Mouse (Mus musculus) forebrain, embryonic 15.5 days (tissue): ENCODE measurements around the gene Gm6676. TPM values are rescaled to one million over a fixed set of nuclear protein-coding genes. Genes with fewer than 3 reads are reported as not detected.
"Not testable (repeated sequence)": the region's sequence is repeated elsewhere in the genome, so short reads cannot be mapped to it uniquely, and the experiment has no call there.

Experiments
- ATAC-seq: fragments of 200-750 bp; cut with Nextera tagmentation; replicated peaks from 2 replicates; pipeline ENCODE4 v1.8.0; 2017; ENCODE audit warnings: mild to moderate bottlenecking, moderate TSS enrichment, moderate library complexity
- H3K27ac ChIP-seq: fragments of 300-500 bp; sonication (generic); replicated peaks from 2 replicates; pipeline ENCODE4 v1.5.1; 2015; ENCODE audit warnings: mild to moderate bottlenecking, inconsistent platforms
- H3K27me3 ChIP-seq: fragments of 300-500 bp; sonication (generic); 2 replicates; pipeline ENCODE4 v1.6.1; 2015; ENCODE audit warnings: inconsistent platforms
- H3K36me3 ChIP-seq: fragments of 300-500 bp; sonication (generic); 2 replicates; pipeline ENCODE4 v1.6.1; 2015; ENCODE audit warnings: mild to moderate bottlenecking, inconsistent platforms
- H3K4me1 ChIP-seq: fragments of 300-500 bp; sonication (generic); 2 replicates; pipeline ENCODE4 v1.6.1; 2015; ENCODE audit warnings: inconsistent platforms
- H3K4me2 ChIP-seq: fragments of 300-500 bp; sonication (generic); replicated peaks from 2 replicates; pipeline ENCODE4 v1.6.1; 2015; ENCODE audit warnings: mild to moderate bottlenecking, inconsistent platforms
- H3K4me3 ChIP-seq: fragments of 300-500 bp; sonication (generic); 2 replicates; pipeline ENCODE4 v1.5.1; 2015; ENCODE audit warnings: mild to moderate bottlenecking, inconsistent platforms
- H3K9ac ChIP-seq: fragments of 300-500 bp; sonication (generic); replicated peaks from 2 replicates; pipeline ENCODE4 v1.6.1; 2015; ENCODE audit warnings: mild to moderate bottlenecking, inconsistent platforms
- H3K9me3 ChIP-seq: fragments of 300-500 bp; sonication (generic); 2 replicates; pipeline ENCODE4 v1.6.1; 2016; ENCODE audit warnings: inconsistent platforms
- WGBS: fragments of 180-500 bp; shearing (Covaris S2); methylation state at CpG from one replicate; pipeline ENCODE4 v1.1.7; 2015; ENCODE audit warnings: mixed read lengths; 5-methylcytosine and 5-hydroxymethylcytosine counted together
- polyA plus RNA-seq: library from polyadenylated mRNA; unstranded; fragments of >200 nt; fragmentation: Nextera tagmentation; extraction: Ambion mirVana; gene quantifications from 2 replicates; pipeline ENCODE4 v1.2.1, GENCODE M21; 2015

The Gm6676 gene
- not detected in 2 replicates for polyA plus RNA-seq

DNA sequence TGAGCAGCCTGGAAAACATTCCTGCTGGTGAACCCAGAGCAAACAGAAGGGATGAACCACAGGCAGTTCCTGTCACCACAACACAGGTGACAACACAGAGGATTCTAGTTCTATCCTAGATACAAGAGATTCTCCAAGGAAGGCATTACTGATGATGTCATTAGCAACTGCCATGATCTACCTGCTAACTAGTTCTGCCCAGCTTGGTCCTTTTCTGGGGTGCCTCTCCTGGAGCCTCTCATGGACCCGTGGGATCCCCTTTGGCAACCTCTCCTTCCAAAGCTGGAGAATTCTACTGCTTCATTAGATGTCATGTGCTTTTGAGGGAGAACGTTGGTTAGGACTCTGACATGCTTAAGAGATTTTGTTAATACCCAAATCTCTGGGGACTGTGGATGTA lies at the start of gene Gm6676:
Gene Gm6676 (minus strand): TSS at position 101 of the 400 bp plus-strand sequence.
- not testable (repeated sequence) for ATAC-seq, H3K4me3 ChIP-seq, H3K36me3 ChIP-seq, H3K27ac ChIP-seq, H3K27me3 ChIP-seq, H3K9ac ChIP-seq, H3K4me2 ChIP-seq, H3K4me1 ChIP-seq, H3K9me3 ChIP-seq
- WGBS: no CpG with 5 or more reads among the region's 2 CpGs

DNA sequence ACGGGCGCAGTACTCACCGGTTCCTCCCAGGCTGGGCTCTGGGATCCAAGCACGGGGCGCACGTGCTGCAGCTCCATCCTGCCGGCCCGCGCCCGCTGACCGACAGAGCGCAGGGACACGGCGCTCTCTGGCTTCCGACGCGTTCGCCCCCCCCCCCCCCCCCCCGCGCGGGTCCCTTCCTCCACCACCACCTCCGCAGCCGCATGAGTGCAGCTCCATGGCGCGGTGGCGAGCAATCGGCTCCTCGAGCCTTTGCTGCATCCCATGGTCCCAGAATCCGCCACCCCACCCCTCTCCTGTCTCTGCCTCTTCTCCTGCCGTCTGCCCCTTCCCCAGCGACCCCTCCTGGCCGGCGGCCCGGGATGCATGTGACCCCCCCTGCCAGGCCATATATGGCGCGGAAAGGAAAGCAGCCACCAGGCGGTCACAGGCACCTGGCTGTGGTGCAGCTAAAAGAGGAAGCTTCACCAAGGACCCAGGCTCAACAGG lies 49.3 kb upstream of the Gm6676 start, which contains the start of gene Gm3512:
Gene Gm3512 (minus strand): TSS at position 51 of the 489 bp plus-strand sequence.
- not testable (repeated sequence) for H3K4me3 ChIP-seq, H3K9me3 ChIP-seq, ATAC-seq, H3K4me1 ChIP-seq, H3K27ac ChIP-seq, H3K36me3 ChIP-seq, H3K4me2 ChIP-seq, H3K27me3 ChIP-seq, H3K9ac ChIP-seq
- no CpG with 5 or more reads among the region's 37 CpGs for WGBS

DNA sequence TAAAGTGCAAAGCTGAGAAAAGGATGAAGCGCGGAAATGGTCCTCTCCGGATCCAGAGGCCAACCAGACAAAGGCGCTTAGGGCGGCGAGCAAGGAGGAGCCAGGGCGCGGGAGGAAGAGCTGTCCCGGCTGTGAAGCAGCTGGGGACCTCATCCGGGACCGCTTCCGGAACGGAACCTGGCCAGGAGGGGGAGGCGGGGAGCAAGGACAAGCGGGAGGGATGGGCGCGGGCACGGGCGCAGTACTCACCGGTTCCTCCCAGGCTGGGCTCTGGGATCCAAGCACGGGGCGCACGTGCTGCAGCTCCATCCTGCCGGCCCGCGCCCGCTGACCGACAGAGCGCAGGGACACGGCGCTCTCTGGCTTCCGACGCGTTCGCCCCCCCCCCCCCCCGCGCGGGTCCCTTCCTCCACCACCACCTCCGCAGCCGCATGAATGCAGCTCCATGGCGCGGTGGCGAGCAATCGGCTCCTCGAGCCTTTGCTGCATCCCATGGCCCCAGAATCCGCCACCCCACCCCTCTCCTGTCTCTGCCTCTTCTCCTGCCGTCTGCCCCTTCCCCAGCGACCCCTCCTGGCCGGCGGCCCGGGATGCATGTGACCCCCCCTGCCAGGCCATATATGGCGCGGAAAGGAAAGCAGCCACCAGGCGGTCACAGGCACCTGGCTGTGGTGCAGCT lies 19.9 kb downstream of the Gm6676 start:
- not testable (repeated sequence) for H3K4me1 ChIP-seq, H3K36me3 ChIP-seq, H3K9me3 ChIP-seq, H3K27me3 ChIP-seq
- WGBS: 1% methylated on average over 10 of the region's 54 CpGs
- H3K27ac ChIP-seq: peak overlapping the region; percentile 78
- peak overlapping the region; percentile 53 for H3K4me2 ChIP-seq
- H3K4me3 ChIP-seq: peak overlapping the region; percentile 48
- peak; percentile 80 for ATAC-seq
- H3K9ac ChIP-seq: peak overlapping the region; percentile 65

- H3K4me1 ChIP-seq, H3K9me3 ChIP-seq, H3K27me3 ChIP-seq, H3K27ac ChIP-seq, H3K9ac ChIP-seq, H3K36me3 ChIP-seq, H3K4me3 ChIP-seq, H3K4me2 ChIP-seq, ATAC-seq: not testable (repeated sequence)
- 84% methylated on average over 1 of the region's 3 CpGs for WGBS
These were observed 24.7 kb downstream of the Gm6676 start, which contains the start of gene Gm3696 for GRCm38 (mm10) chr14:7100521-7100920. Gene Gm3696, minus strand, starts transcription at chr14:7100621.

Other genes with a start within 250 kb of the Gm6676 start
- gene Gm3667, start 235.4 kb downstream of the Gm6676 start, polyA plus RNA-seq: 6.3 and 7.3 TPM in 2 replicates
- not detected in 2 replicates for gene Gm6356, start 151.6 kb downstream of the Gm6676 start, polyA plus RNA-seq
- 2.3 TPM in 2 replicates for gene Gm10406, start 98.0 kb downstream of the Gm6676 start, polyA plus RNA-seq
- gene Gm3685, start 80.4 kb downstream of the Gm6676 start, polyA plus RNA-seq: not detected in 2 replicates
- gene Gm3696, start 24.8 kb downstream of the Gm6676 start, polyA plus RNA-seq: 2.7 and 4.8 TPM in 2 replicates
- gene Gm3512, start 49.1 kb upstream of the Gm6676 start, polyA plus RNA-seq: 6.6 and 7.4 TPM in 2 replicates
- gene Gm16434, start 69.1 kb upstream of the Gm6676 start, polyA plus RNA-seq: not detected in 2 replicates
- gene Gm3727, start 139.3 kb upstream of the Gm6676 start, polyA plus RNA-seq: not detected in 2 replicates
- gene Gm3739, start 189.6 kb upstream of the Gm6676 start, polyA plus RNA-seq: 4.6 and 5.0 TPM in 2 replicates
- not detected in 2 replicates for gene Gm5797, start 207.0 kb upstream of the Gm6676 start, polyA plus RNA-seq
- not detected in 2 replicates for gene Gm8374, start 239.7 kb upstream of the Gm6676 start, polyA plus RNA-seq